Mouse (Mus musculus): Measurements from ENCODE around the gene BC048562. TPM values are rescaled to one million over a fixed set of nuclear protein-coding genes. Genes with fewer than 3 reads are reported as not detected.
A peak's percentile ranks its signal among the peaks of the same experiment; 100 is the strongest.

Gene BC048562
- polyA plus RNA-seq, 1 experiment from 2014 or later, result not detected

DNA sequence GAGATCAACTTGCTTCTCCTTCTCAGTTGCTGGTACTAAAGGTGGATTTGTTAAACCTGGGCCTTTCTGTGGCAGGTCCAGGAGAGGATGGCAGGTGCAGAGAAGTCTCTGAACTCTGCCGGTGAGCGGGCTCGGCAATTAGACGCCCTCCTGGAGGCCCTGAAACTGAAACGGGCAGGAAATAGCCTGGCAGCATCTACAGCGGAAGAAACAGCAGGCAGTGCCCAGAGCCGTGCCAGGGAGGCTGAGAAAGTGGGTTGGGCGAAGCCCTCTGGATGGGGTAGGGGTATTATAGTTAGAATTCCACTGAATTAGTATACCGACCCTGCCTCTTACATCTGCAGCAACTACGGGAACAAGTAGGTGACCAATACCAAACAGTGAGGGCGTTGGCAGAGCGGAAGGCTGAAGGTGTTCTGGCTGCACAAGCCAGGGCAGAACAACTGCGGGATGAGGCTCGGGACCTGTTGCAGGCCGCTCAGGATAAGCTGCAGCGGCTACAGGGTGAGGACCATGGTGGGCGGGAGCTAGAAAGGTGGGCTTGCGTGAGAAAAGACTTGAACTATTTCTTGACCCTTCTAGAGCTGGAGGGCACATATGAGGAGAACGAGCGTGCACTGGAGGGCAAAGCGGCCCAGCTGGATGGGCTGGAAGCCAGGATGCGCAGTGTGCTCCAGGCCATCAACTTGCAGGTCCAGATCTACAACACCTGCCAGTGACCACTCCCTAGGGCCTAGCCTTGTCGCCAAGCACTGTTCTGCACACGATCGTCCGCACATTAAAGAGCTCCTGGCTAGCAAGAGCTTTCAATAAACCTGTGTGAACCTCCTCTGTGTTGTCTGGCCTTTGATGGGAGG is 53.6 kb downstream of the BC048562 start:
- Histone ChIP-seq H3K27me3 (ENCODE audit: control insufficient read depth, insufficient read depth, low read depth, low read length) (no peaks in the 10 kb centered on the region), H3K9me3 (replicated peaks; ENCODE audit: control insufficient read depth, low read length, poor library complexity, severe bottlenecking) (no peaks in the 10 kb centered on the region), H3K9ac (ENCODE audit: low read depth, low read length) (peak overlapping the region; percentile 94), H3K4me1 (ENCODE audit: control insufficient read depth, insufficient read depth, low read length) (peaks cover 18% of the 10 kb centered on the region), H3K36me3 (ENCODE audit: control insufficient read depth, insufficient read depth, low read length) (peaks cover 19% of the 10 kb centered on the region), H3K4me3 (ENCODE audit: low read depth, low read length) (peak overlapping the region; percentile 95), H3K4me2 (ENCODE audit: low read length) (peak overlapping the region; percentile 92), H3K27ac (ENCODE audit: low read length) (peak overlapping the region; percentile 96)
- WGBS, result 66% methylated on average over 26 of the region's 26 CpGs
- ATAC-seq, result peak; percentile 12

DNA sequence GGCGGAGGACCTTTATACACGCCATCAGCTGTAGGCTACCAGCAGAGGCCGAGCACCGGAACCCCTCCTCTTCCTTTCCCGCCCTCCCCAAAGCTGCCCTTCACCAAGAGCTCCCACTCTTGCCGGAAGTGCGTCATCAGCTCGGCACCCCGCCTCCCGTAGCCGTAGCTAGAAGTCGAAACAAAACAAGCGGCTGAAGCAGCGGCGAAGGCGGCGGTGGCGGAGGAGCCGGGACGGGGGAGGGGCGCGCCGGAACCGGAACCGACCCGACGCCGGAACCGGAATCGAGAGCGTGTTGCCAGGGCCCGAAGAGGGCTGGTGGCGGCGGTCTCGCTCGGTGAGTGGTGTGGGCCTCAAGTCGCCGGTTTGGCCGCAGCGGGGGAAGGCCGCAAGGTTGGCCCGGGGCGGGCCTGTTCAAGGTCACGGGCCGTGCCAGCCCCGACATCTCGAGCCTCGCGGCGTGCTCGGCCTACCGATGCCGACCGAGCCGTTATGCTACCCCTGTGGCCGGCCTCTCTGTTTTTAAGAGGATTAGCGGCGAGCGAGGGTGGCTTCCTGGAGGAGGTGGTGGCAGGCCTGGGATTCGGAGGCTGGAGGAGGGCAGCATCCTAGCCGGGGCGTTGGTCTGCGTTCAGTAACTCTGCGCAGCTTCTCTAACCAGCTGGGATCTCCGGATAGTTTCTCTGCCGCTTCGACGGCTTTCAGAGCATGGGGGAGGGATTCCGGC is 54.4 kb downstream of the BC048562 start, which contains the start of gene Usp19:
TSS of gene Usp19 (plus strand) at position 44 of the 727 bp plus-strand sequence.
- no peaks in the 10 kb centered on the region for H3K9me3 ChIP-seq (replicated peaks; ENCODE audit: control insufficient read depth, low read length, poor library complexity, severe bottlenecking)
- peak within 1 kb of the TSS; percentile 96 for H3K27ac ChIP-seq (ENCODE audit: low read length)
- H3K4me3 ChIP-seq (ENCODE audit: low read depth, low read length), result peak within 1 kb of the TSS; percentile 95
- peak; percentile 95 for ATAC-seq
- H3K4me1 ChIP-seq (ENCODE audit: control insufficient read depth, insufficient read depth, low read length), result peaks cover 18% of the 10 kb centered on the region
- H3K4me2 ChIP-seq (ENCODE audit: low read length), result peak within 1 kb of the TSS; percentile 92
- H3K9ac ChIP-seq (ENCODE audit: low read depth, low read length), result peak within 1 kb of the TSS; percentile 94
- under 1% methylated on average over 69 of the region's 69 CpGs for WGBS
- H3K27me3 ChIP-seq (ENCODE audit: control insufficient read depth, insufficient read depth, low read depth, low read length), result no peaks in the 10 kb centered on the region
- H3K36me3 ChIP-seq (ENCODE audit: control insufficient read depth, insufficient read depth, low read length), result peaks cover 25% of the 10 kb centered on the region

DNA sequence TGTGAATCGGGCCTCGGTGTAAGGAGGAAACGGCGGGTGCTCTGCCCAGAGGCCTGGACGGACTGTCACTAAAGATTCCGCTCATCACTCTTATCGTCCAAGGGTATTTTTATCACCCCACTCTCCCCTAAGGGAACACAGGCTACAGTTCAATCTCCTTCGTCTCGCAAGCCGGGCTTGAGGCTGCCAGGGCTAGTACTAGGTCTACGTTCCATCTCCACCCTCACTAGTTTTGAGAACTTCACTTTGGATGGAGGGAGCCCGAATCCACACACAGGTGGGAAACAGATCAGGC is 55.0 kb downstream of the BC048562 start:
- Histone ChIP-seq H3K27me3 (ENCODE audit: control insufficient read depth, insufficient read depth, low read depth, low read length) (no peaks in the 10 kb centered on the region), H3K4me1 (ENCODE audit: control insufficient read depth, insufficient read depth, low read length) (peaks cover 18% of the 10 kb centered on the region), H3K36me3 (ENCODE audit: control insufficient read depth, insufficient read depth, low read length) (peaks cover 30% of the 10 kb centered on the region), H3K9me3 (replicated peaks; ENCODE audit: control insufficient read depth, low read length, poor library complexity, severe bottlenecking) (no peaks in the 10 kb centered on the region), H3K9ac (ENCODE audit: low read depth, low read length) (peak overlapping the region; percentile 94), H3K4me3 (ENCODE audit: low read depth, low read length) (peak overlapping the region; percentile 95), H3K4me2 (ENCODE audit: low read length) (peak overlapping the region; percentile 92), H3K27ac (ENCODE audit: low read length) (peak overlapping the region; percentile 96)
- 9% methylated on average over 12 of the region's 12 CpGs for WGBS
- ATAC-seq, result 0 out of 2 replicates have a peak, but pooled peaks have one; percentile 0

DNA sequence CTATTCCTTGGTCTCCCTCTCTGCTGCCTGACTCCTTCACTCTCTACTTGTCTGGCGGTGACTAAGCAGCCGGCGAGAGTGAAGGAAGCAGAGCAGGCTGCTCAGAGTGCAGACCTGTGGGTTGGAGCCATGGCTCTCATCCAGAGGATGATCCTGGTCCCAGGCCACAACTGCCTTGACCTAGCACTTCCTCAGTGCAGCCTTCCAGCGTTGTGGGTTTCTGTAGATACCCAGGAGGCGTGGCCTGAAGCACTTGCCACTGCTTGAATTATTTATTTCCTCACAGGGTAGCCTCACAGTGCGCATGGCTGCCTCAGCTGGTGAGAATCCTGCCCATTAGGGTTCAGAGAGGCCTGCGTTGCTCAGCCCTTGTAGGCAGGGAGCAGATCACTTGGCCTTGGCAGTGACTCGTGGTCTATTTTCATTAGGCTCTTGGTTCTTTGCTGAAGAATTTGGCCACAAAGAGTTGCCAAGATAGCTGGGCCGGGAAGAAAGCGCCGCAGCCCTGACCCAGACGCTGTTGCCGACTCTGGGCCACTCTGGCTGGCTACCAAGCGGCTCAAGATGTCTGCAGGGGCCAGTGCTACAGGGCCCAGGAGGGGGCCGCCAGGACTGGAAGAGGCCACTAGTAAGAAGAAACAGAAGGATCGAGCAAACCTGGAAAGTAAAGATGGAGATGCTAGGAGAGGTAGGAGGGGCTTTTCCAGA is 55.9 kb downstream of the BC048562 start:
- H3K9me3 ChIP-seq (replicated peaks; ENCODE audit: control insufficient read depth, low read length, poor library complexity, severe bottlenecking), result no peaks in the 10 kb centered on the region
- no peak overlapping the region for H3K27ac ChIP-seq (ENCODE audit: low read length)
- H3K4me3 ChIP-seq (ENCODE audit: low read depth, low read length), result no peak overlapping the region; the same call in 1 of the 2 replicates
- 86% methylated on average over 16 of the region's 16 CpGs for WGBS
- no peaks in the 10 kb centered on the region for H3K27me3 ChIP-seq (ENCODE audit: control insufficient read depth, insufficient read depth, low read depth, low read length)
- ATAC-seq, result no peak
- peak overlapping the region; percentile 28; the same call in 1 of the 2 replicates for H3K9ac ChIP-seq (ENCODE audit: low read depth, low read length)
- peak overlapping the region; percentile 92 for H3K4me2 ChIP-seq (ENCODE audit: low read length)
- peaks cover 18% of the 10 kb centered on the region for H3K4me1 ChIP-seq (ENCODE audit: control insufficient read depth, insufficient read depth, low read length)
- peaks cover 40% of the 10 kb centered on the region for H3K36me3 ChIP-seq (ENCODE audit: control insufficient read depth, insufficient read depth, low read length)

DNA sequence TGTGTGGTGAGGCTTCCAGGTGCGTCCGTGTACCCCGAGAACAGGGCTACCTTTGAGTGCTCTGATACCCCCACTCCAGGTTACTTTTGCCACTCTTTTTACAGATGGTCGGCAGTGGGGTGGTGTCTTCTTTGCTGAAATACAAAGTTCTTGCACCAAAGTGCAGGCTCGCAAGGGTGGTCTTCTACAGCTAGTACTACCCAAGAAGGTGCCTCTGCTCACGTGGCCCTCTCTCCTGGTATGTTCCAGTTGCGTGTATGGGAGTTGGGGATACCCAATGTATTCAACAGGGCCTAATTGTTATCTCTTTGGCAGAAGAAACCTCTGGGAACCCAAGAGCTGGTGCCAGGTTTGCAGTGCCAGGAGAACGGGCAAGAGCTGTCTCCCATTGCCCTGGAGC is 57.0 kb downstream of the BC048562 start:
- Histone ChIP-seq H3K9ac (ENCODE audit: low read depth, low read length) (no peak overlapping the region), H3K4me2 (ENCODE audit: low read length) (no peak overlapping the region), H3K9me3 (replicated peaks; ENCODE audit: control insufficient read depth, low read length, poor library complexity, severe bottlenecking) (no peaks in the 10 kb centered on the region), H3K4me3 (ENCODE audit: low read depth, low read length) (no peak overlapping the region), H3K27me3 (ENCODE audit: control insufficient read depth, insufficient read depth, low read depth, low read length) (no peaks in the 10 kb centered on the region), H3K27ac (ENCODE audit: low read length) (no peak overlapping the region), H3K4me1 (ENCODE audit: control insufficient read depth, insufficient read depth, low read length) (peaks cover 18% of the 10 kb centered on the region), H3K36me3 (ENCODE audit: control insufficient read depth, insufficient read depth, low read length) (peaks cover 49% of the 10 kb centered on the region)
- no peak for ATAC-seq
- 98% methylated on average over 8 of the region's 8 CpGs for WGBS

DNA sequence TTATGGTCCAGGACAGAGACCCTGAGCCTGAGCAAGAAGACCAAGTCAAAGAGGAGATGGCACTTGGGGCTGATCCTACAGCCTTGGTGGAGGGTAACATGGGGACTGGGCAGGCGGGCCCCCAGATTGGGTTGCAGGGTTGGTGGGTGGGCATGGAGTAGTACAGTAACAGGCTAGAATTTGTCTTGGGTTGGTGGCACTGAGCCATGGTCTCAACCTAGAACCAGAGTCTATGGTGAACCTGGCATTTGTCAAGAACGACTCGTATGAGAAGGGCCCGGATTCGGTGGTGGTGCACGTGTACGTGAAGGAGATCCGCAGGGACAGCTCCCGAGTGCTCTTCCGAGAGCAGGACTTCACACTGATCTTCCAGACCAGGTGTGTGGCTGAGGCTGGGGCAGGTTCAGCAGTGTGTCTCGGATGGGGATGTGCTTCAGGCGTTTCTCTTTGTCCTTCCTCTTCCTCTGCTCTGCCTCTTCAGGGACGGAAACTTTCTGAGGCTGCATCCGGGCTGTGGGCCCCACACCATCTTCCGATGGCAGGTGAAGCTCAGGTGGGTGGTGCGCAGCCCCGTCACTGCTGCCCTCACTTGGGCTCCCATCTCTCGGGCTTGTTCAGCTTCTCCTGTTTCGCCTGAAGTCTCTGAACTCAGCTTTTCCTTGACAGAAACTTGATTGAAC is 58.0 kb downstream of the BC048562 start:
- Histone ChIP-seq H3K9ac (ENCODE audit: low read depth, low read length) (no peak overlapping the region), H3K4me1 (ENCODE audit: control insufficient read depth, insufficient read depth, low read length) (peaks cover 18% of the 10 kb centered on the region), H3K36me3 (ENCODE audit: control insufficient read depth, insufficient read depth, low read length) (peaks cover 59% of the 10 kb centered on the region), H3K4me3 (ENCODE audit: low read depth, low read length) (no peak overlapping the region), H3K4me2 (ENCODE audit: low read length) (no peak overlapping the region), H3K9me3 (replicated peaks; ENCODE audit: control insufficient read depth, low read length, poor library complexity, severe bottlenecking) (no peaks in the 10 kb centered on the region), H3K27me3 (ENCODE audit: control insufficient read depth, insufficient read depth, low read depth, low read length) (no peaks in the 10 kb centered on the region), H3K27ac (ENCODE audit: low read length) (no peak overlapping the region)
- ATAC-seq, result no peak
- WGBS, result 96% methylated on average over 19 of the region's 19 CpGs

DNA sequence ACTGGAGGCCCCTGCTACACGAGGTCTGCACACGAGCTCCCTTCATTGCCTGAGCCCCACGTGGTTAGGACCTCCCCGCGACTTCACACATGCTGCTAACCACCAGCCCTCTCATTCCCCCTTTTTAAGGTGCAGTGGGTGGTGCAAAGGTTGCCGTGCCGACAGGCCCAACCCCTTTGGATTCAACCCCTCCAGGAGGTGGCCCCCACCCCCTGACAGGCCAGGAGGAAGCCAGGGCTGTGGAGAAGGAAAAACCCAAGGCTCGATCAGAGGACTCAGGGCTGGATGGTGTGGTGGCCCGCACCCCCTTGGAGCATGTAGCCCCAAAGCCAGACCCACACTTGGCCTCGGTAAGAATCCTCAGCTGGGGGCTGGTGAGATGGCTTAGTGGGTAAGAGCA is 58.6 kb downstream of the BC048562 start:
- ATAC-seq, result no peak
- H3K4me1 ChIP-seq (ENCODE audit: control insufficient read depth, insufficient read depth, low read length), result peaks cover 15% of the 10 kb centered on the region
- no peak overlapping the region for H3K27ac ChIP-seq (ENCODE audit: low read length)
- peaks cover 65% of the 10 kb centered on the region for H3K36me3 ChIP-seq (ENCODE audit: control insufficient read depth, insufficient read depth, low read length)
- H3K9me3 ChIP-seq (replicated peaks; ENCODE audit: control insufficient read depth, low read length, poor library complexity, severe bottlenecking), result no peaks in the 10 kb centered on the region
- 80% methylated on average over 10 of the region's 10 CpGs for WGBS
- H3K27me3 ChIP-seq (ENCODE audit: control insufficient read depth, insufficient read depth, low read depth, low read length), result no peaks in the 10 kb centered on the region
- H3K4me3 ChIP-seq (ENCODE audit: low read depth, low read length), result no peak overlapping the region
- H3K4me2 ChIP-seq (ENCODE audit: low read length), result no peak overlapping the region
- H3K9ac ChIP-seq (ENCODE audit: low read depth, low read length), result no peak overlapping the region
